Mouse (Mus musculus) lung, adult 18-20 months (tissue): ENCODE measurements at regions not wholly inside any gene's neighbourhood (a gene's known extent, or its start where the extent isn't known, plus 50 kb on each side); places are given as distances from the start of the nearest gene placed in this dataset.

Experiments used
- DNase-seq, 2 experiments: peaks; one replicate each; pipeline ENCODE4 v3.0.0; 2022; ENCODE audit warnings: mixed read lengths in 2 of 2

DNA sequence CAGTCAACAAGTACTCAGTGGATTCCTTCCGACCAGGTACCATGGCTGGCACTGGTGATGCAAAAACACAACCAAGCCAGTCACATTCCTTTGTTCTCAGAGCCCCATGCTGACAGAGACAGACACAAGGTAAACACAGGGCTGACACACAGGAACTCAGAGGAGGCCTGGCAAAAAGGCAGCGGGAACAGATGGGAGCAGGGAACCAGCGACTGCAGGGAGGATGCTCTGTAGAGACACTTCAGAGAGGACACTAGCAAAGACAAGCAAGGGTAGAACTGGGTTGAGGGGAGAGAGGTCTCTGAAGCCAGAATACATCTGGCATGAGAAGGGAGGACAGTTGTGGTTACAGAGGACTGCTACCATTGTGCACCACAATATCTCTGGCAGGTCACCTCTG is 133.6 kb downstream of the Tex36 start:
- DNase-seq: no peak

DNA sequence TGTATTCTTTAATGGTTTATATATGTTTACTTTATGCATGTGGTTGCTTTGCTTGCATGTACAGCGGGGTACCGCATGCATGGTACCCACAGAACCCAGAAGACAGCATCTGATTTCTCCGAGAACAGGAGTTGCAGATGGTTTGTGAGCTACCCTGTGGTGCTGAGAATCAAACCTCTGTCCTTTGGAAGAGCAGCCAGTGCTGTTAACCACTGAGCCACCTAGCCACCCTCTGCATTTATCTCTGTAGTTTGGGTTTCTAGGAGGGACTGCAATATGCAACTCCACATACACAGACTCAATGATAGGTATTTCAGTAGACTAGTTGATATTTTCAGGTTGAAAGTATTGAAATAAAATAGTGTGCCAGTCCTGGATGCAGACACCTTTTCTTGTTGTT is 134.4 kb downstream of the Tex36 start:
- DNase-seq: no peak

DNA sequence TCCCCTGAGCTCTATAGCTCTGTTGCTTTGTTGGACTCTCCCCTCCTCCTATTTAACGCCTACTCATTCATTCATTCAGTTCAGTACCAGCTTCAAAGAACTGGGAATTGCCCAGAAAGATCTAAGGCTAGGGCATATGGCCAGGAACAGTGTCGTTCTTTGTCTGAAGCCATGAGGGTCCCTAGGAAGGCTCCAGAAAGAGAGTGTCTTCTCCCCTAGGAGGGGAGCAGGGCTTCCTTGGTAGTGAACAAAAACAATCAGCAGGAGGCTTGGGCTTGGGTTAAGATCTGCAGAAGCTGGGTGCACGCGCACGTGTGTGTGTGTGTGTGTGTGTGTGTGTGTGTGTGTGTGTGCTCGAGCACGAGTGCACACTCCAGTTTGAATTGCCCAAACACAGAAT is 142.7 kb downstream of the Tex36 start:
- DNase-seq: no peak

DNA sequence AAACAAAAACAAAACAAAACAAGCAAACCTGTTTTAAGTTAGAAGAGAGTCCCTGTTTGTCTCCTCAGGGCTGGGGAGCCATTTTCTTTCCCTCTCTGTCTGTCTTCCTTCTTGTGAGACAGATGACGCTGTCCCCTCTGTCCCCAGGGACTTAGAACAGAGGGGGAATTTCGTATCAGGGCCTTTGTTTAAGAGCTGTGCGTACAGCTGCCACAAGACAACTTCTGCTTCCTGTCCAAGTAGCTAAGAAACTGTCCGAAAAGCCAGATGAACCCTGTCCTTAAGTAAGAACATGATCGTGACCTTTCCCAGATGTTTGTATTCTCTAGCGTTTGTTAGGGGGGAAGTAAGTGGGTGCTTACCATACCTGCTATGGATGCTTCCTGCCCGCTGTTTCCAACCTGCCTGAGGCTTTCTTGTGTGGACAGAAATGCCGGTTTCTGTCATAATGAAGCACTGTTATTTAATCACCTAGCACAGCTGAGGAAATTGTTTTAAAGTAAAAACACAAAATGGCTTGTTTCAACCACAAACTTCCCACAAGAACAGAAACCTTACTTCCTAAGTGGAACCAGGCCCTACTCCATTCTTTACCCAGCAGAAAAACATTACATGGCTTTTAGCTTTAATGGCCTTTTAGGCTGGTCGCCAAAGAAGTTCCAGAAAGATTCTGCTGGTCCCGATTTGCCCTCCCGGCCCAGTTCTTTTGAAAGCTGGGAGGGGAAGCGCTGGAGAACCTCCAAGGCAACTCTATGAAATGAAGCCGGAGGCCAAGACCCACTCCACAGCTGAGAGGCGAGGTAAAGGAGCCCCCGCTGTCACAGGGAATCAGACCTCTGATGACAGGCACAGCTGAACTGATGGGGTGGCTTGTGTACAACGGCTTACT is 144.3 kb downstream of the Tex36 start:
- DNase-seq: no peak

DNA sequence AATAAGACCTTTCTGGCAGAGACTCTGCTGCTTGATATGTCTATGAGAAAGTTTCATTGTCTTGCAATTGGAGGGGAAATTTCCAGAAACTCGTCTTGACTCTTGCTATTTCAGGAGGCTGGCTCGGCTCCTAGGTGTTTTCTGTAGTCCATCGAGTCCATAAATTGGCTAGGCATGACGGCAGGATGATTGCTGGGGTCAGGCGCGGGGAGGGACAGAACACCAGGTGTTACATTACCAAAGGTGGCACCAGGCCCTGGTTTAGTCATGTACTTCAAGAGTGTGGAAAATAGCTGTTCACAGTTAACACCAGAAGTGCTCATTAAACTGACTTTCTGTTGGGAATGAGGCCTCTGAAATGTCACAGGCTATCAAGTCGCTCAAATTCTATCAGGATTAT is 151.7 kb downstream of the Tex36 start:
- no peak for DNase-seq

DNA sequence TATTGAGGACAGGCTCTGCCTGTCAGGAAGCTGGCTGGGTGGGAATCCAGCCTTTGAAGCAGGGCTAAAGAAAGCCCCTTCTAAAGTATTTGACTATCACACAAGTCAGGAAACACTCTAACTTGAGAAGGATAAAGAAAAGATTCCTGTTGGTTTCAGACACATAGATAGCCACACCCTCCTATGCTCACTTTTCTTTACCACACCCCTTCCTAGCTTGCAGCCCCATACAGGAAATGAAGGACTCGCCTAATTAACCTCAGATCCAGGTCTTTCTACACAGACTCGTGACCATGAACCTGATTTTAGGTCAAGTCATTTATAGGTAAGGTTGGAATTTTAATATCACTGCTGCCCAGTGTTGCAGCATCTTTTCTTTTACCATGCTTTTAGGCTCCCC is 154.9 kb downstream of the Tex36 start:
- no peak for DNase-seq

DNA sequence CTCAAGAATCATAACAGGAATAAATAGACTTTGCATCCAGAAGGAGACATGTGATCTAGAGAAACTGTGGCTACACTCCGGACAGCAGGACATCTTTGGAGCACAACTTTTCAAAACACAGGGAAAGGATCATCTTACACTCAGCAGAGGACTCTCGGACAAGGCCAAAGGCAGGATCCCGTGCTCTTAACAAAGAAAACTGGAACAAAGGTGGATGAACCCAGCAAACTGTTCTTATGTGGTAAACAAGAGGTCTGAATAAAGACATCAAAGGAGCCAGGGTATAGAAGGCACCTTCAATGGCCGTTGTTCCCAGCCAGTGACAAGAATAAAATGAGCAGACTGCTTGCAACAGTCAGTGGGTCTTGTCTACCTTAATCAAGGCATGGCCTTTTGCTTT is 160.3 kb downstream of the Tex36 start:
- no peak for DNase-seq

DNA sequence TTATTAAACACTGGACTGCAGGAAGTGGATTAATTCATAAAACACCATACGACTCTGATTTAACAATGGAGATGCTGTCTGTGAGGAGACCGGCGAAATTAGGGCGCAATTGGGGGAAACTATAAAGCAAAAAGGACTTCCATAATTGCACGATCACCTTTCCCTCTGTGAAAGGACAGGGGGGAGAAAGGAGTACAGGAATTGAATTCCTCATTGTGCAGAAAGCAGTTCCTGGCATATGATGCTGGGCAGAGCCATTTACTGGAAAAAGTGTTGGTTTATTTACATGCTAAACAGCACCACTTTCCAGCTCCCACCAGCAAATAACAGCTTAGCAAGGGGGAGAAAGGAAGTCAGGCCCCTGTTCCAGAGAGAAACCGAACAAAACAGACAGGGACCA is 160.8 kb downstream of the Tex36 start:
- no peak for DNase-seq

DNA sequence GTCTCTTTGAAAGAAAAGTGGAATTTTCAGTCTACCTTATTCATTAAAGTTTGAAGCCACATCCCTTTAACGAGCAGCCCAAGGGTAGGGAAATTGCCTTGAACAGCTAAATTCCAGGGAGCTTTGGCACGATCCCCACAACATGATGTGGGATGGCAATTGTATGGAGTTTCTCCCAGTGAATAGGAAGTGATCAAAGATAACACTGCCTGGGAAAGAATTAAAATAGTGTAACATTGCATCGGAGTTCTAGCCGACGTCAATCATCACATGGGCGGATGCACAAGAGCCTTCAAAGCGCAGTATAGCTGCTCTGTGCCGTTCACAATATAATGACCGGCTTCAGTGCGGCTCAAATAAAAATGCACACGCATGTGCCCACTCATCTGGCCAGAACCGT is 161.2 kb downstream of the Tex36 start:
- DNase-seq: no peak

DNA sequence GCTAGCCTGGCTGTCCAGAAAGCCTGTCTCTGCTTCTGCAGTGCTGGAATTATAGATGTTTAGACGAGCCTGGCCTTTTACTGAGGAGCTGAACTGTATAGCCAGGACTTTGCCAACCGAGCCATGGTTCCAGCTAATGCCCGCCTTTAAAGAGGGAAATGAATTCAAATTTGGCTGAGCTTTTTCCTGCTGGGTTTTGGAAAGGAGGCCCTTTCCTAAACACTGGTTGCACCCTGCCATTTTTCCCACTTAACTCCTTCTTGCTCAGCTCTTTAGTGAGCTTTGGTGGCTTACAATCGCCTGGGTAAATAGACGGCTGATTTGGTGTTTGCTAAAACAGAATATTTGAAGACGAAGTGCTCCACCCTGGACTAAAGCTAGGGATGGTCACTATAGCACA is 161.9 kb downstream of the Tex36 start:
- DNase-seq: no peak

DNA sequence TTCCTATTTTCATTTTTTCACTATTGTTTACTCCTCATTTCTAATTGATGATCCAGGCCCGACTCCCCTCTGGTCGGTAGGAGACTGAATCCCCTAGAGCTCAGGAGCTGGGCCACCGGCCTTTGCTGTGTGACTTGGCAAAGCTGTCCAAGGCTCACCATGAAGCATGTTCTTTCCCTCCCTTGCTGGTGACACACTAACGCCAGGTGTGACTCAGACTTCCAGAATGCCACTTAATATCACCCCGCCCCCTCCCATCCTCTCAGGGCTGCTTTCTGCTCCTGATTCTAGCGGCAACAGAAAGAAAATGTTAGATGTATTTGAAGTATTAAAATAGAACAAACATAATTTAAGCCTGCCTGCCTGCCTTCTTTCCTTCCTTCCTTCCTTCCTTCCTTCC is 163.3 kb downstream of the Tex36 start:
- peak in 1 of 2 experiments; percentile 2 for DNase-seq

DNA sequence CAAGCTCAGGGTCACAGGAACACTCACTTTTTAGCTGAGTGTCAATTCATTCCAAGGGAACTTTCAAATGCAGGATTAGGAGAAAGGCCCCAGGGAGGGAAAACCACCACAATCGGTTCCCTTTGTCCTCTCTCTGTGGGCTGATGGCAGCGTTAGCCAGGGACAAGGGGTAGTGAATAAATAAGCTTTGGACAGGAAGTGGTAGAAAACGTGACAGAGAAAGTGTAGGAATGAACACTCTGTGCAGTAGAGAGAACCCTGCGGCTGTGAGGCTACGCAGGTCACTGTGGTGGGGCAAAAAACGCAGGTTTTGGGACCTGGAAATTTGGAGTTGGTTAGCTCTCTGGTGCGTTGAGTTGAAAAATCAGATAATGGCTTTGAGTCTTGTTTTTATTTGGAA is 164.1 kb downstream of the Tex36 start:
- DNase-seq: no peak

DNA sequence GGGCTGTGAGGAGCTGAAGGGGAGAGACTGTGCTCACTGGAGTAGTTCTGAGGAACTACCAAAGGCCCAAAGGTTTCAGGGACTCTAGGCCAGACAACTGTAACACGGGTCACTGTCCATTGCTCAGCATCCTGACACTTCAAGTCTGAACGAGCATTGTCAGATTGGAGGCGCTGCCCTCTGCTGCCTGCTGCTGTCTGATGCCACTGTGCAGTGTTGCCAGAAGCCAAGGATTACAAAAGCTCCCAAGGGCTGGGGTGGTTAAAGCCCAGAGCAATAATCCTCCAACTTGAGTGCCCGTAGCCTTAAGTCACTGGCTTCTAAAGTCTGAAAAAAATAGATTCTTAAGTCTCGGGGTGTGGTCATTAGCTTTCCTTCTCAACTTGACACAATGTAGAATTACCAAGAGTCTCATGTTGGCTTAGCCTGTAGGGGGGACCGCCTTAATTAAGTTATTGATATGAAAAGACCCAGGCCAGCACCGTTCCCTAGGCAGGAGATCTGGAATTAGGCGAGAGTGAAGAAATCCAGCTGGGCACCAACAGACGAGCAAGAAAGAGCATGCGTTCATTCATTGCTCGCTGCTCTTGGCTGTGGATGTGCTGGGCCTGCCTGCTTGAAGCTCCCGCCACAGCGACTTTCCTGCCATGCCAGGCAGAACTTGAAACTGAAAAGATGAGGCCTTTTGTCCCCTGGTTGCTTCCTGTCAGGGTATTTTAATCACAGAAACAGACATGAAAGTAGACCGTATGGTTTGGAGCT is 166.2 kb downstream of the Tex36 start:
- peak; percentile 10 to 31 for DNase-seq

DNA sequence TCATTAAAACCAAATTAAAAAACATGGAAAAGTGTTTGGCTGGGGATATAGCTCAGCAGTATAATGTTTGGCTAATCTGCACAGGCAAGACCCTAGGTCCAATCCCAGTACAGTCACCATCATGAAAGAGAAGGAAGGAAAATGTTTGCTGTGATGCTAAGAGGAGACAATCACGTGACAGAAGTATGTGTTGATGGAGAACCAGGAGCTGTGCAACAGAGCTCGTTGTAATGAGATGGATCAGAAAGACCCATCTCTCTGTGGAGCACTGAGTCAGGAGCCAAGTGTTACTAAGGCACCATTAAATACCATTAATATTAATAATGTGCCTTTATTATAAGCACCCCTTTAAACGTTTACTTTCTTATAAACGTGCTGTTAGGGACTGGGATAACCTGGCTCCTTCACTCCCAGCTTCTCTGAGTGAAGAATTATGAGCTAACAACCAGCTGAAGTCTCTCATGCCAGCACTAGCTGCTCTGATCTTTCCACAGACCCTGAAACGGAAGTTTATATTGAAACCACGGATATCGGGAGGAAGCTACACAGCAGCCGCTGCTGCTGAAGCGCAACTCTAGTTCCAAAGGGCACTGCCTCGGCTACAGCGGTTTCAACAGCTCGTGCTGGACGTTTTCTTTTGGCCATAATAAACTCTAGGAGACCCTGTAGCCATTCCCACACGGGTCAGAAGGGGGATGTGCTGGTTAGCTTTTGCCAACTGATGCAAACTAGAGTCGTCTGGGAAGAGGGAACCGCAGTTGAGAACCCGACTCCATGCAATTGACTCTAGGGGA is 167.7 kb downstream of the Tex36 start:
- no peak for DNase-seq

DNA sequence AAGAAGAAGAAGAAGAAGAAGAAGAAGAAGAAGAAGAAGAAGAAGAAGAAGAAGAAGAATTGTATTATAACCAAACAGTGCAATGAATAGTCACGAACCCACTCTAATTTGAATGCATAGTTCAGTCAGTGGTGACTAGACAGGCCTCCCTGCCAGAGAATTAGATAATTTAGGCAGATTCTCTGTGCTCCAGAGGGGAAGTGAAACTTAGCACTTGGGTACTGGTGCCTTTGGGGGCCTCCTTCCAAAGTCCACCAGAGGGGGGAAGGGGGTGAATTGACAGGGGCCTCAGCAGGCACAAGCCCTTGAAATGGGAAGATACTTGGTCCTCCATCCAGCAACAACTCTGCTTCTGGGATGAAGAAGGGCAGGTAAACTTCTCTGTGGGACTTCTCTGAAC is 169.6 kb downstream of the Tex36 start:
- no peak for DNase-seq

DNA sequence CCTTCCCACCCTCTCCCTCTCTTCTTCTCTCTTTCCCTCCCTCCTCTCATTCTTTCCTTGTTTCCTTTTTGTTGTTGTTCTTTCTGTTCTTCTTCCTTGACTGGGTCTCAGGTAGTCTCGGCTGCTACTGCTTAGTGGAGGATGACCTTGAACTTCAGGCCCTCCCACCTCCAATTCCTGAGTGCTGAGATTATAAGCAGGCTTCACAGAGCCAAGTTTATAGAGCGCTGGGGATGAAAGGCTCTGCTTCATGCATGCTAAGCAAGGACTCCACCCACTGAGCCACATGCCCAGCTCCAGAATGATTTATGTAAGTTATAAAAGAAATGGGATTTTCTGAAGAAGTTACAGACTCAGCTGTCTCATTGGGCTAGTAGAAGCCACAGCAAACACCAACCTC is 199.9 kb downstream of the Tex36 start:
- DNase-seq: no peak

DNA sequence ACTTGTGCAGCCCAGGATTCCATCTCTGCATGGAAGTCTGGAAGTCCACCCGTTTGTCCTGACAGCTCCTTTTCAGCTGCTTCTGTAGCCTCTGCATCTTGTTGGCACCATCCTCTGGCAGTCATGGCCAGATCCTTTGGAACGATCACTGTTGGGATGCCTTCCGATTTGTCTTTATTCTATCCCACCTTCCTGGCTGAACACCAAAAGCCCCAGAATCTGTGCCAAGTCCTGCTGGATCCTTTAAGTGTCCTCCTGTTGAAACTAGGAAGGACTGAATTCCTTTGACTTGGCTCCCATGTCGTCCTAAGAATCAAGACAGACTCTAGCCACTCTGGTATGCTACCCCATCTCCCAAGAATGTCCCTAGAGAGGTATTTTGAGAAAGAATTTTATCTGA is 201.3 kb downstream of the Tex36 start:
- DNase-seq: no peak

DNA sequence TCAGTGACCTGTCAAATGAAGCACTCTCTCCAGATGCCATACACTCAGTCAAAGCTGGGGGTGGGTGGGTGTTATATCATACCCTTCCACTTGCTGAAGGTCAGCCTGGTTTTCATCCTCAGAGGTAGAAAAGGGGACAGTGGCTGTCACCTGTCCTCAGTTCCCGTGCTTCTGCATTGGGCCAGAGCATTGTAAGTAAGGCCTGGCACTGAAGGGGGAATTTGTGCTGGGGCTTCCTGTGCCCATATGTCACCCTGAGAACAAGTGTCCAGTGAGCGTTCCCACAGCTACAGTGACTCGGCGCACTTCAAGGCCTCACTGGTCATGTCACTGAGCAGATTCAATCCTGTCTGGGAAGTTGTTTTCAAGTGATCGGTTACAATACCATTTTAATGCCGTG is 213.2 kb downstream of the Tex36 start:
- no peak for DNase-seq

DNA sequence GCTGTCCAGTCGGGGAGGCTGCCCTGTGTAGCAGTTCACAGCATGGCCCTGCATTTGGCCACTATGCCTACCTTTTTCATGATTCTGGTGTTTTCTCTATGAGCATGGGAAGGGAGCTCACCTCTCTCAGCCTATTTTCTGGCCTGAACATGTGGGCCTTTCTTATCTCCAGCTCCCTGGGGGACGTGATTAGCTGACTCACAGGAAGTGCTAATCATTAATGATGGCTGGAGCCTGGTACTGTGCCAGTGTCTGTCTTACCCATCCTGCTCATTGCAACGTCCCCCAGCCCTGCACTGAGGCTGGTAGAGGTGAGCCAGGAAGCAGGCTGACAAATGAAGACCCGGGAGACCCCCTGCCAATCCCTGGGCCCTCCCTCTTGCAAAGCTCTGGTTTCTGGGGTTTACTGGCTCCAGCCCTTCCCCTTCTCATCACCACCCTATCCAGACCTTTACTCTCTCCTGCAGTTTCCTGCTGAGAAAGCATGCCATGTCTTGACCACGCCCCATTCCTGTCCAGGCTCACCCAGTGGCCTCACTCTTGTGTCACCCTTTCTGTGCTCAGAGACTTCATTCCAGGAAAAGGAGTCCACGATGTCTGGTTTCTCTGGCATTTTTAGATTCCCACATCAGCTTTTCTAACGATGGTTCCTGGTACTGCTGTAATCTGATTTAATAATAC is 219.8 kb downstream of the Tex36 start:
- no peak for DNase-seq

DNA sequence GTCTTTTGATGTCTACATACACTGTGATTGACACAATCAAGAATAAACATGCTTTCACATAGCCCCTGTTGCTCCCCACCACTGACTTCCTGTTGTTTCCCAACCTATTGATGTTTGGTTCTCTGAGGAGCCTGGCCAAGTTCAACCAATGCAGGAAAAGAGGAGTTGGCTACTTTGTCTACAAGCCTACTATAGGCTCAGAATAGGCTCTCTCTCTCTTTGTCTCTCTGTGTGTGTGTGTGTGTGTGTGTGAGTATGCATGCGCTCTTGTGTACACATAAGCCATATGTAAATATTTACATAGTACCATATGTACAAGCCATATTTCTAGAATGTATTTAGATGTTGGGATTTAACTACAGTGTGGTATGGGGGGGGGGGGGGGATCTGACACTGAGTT is 222.6 kb downstream of the Tex36 start:
- DNase-seq: no peak

DNA sequence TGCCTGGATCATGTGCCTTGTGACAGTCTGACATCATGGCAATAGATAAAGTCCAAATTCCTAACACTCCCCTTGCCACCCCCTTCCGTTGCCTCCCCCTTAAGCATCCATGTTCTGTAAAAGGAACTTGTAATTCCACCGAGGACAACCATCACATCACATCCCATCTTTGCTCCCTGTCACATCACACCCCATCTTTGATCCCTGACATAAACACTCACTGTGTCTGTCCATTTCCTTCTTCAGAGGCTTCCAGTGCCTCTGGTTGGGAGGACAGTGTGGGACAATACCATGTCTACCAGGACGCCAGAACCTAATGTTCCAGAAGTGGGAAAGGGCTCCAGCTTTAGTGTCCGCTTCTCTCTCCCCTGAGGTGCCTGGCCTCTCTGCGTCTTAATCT is 223.6 kb downstream of the Tex36 start:
- DNase-seq: no peak

DNA sequence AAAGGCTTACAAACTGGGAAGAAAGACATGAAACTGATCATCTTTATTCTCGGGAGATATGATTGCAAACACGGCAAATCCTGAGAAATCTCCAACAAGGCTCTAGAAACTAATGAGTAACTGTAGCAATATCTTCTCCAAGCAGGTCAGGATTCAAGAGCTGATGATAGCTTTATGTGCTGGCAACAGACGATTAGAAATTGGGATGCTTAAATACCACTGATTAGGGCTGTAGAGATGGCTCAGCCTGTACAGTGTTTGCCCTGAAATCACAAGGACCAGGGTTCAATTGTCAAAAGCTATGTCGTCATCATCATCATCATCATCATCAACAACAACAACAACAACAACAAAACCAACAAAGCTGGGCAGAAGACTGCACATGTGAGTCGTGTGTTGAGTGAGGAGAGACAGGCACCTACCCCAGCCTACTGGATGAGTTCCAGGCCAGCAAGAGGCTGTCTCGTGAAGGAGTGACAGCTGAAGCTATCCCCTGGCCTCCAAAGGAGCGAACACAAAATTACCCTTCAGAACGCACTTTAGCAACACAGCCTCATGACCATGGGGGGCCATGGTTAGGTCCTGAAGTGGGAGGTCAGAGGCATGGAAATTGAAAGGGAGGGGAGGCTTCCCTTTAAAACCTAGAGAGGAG is 225.0 kb downstream of the Tex36 start:
- no peak for DNase-seq
